Mouse (Mus musculus) heart, embryonic 11.5 days (tissue): ENCODE measurements around the gene Stmnd1. TPM values are rescaled to one million over a fixed set of nuclear protein-coding genes. Genes with fewer than 3 reads are reported as not detected.

Experiments
- ATAC-seq: fragments of 200-750 bp; cut with Nextera tagmentation; replicated peaks from 2 replicates; pipeline ENCODE4 v1.8.0; 2017; ENCODE audit warnings: moderate library complexity; ENCODE audit not compliant: insufficient number of reproducible peaks, low FRiP score, low TSS enrichment
- H3K27ac ChIP-seq: fragments of 300-500 bp; sonication (generic); 2 replicates; pipeline ENCODE4 v1.5.1; 2014; ENCODE audit warnings: mild to moderate bottlenecking, low read depth, low read length
- H3K27me3 ChIP-seq: fragments of 300-500 bp; sonication (generic); 2 replicates; pipeline ENCODE4 v1.6.1; 2014; ENCODE audit warnings: mild to moderate bottlenecking, low read length, mixed read lengths; ENCODE audit not compliant: control insufficient read depth, insufficient read depth
- H3K36me3 ChIP-seq: fragments of 300-500 bp; sonication (generic); 2 replicates; pipeline ENCODE4 v1.6.1; 2014; ENCODE audit warnings: mild to moderate bottlenecking, low read length, moderate library complexity, mixed read lengths; ENCODE audit not compliant: control insufficient read depth, insufficient read depth
- H3K4me1 ChIP-seq: fragments of 300-500 bp; sonication (generic); 2 replicates; pipeline ENCODE4 v1.6.1; 2014; ENCODE audit warnings: low read length; ENCODE audit not compliant: control insufficient read depth, insufficient read depth
- H3K4me2 ChIP-seq: fragments of 300-500 bp; sonication (generic); 2 replicates; pipeline ENCODE4 v1.6.1; 2014; ENCODE audit warnings: mild to moderate bottlenecking, moderate library complexity
- H3K4me3 ChIP-seq: fragments of 300-500 bp; sonication (generic); 2 replicates; pipeline ENCODE4 v1.5.1; 2014; ENCODE audit warnings: low read depth, low read length
- H3K9ac ChIP-seq: fragments of 300-500 bp; sonication (generic); 2 replicates; pipeline ENCODE4 v1.6.1; 2014; ENCODE audit warnings: mild to moderate bottlenecking, low read depth, low read length, moderate library complexity
- H3K9me3 ChIP-seq: fragments of 300-500 bp; sonication (generic); replicated peaks from 2 replicates; pipeline ENCODE4 v1.6.1; 2016; ENCODE audit warnings: low read length; ENCODE audit not compliant: control insufficient read depth
- WGBS: fragments of 180-500 bp; shearing (Covaris S2); extraction: QIAGEN DNeasy Blood & Tissue Kit; methylation state at CpG from one replicate; pipeline ENCODE4 v1.1.7; 2014; ENCODE audit not compliant: insufficient replicate concordance; 5-methylcytosine and 5-hydroxymethylcytosine counted together
- polyA plus RNA-seq: library from polyadenylated mRNA; unstranded; fragments of >200 nt; fragmentation: Nextera tagmentation; extraction: Ambion mirVana; gene quantifications from 2 replicates; pipeline ENCODE4 v1.2.1, GENCODE M21; 2014

Gene Stmnd1
- polyA plus RNA-seq, 1 experiment from 2014 or later: 0.72 TPM

GRCm38 (mm10) chr13:46343226-46343625, 69.7 kb downstream of the Stmnd1 start:
- no peak overlapping the region for H3K27ac ChIP-seq
- H3K9me3 ChIP-seq: no peaks in the 10 kb centered on the region
- no peak for ATAC-seq
- WGBS: 80% methylated on average over 7 of the region's 7 CpGs
- no peak overlapping the region for H3K9ac ChIP-seq
- H3K4me2 ChIP-seq: no peak overlapping the region
- H3K4me1 ChIP-seq: no peaks in the 10 kb centered on the region
- H3K27me3 ChIP-seq: no peaks in the 10 kb centered on the region
- no peak overlapping the region for H3K4me3 ChIP-seq
- H3K36me3 ChIP-seq: no peaks in the 10 kb centered on the region

- Histone ChIP-seq H3K9ac (no peak overlapping the region), H3K27me3 (no peaks in the 10 kb centered on the region), H3K4me1 (no peaks in the 10 kb centered on the region), H3K4me2 (no peak overlapping the region), H3K27ac (no peak overlapping the region), H3K36me3 (no peaks in the 10 kb centered on the region), H3K9me3 (no peaks in the 10 kb centered on the region), H3K4me3 (no peak overlapping the region)
- WGBS: 70% methylated on average over 10 of the region's 10 CpGs
- no peak for ATAC-seq
Observed at GRCm38 (mm10) chr13:46346830-46347512, 73.5 kb downstream of the Stmnd1 start.

- WGBS: 84% methylated on average over 3 of the region's 3 CpGs
- ATAC-seq: no peak
- H3K9me3 ChIP-seq: no peaks in the 10 kb centered on the region
- no peaks in the 10 kb centered on the region for H3K36me3 ChIP-seq
- no peaks in the 10 kb centered on the region for H3K4me1 ChIP-seq
- H3K27ac ChIP-seq: no peak overlapping the region
- H3K4me3 ChIP-seq: no peak overlapping the region
- no peak overlapping the region for H3K4me2 ChIP-seq
- no peak overlapping the region for H3K9ac ChIP-seq
- no peaks in the 10 kb centered on the region for H3K27me3 ChIP-seq
Observed at GRCm38 (mm10) chr13:46349664-46350063, 76.1 kb downstream of the Stmnd1 start.

Other genes with a start within 250 kb of the Stmnd1 start
- 62.3 and 63.1 TPM in 2 replicates for gene Rbm24, start 144.7 kb downstream of the Stmnd1 start, polyA plus RNA-seq
- 122 and 141 TPM in 2 replicates for gene Cap2, start 228.1 kb downstream of the Stmnd1 start, polyA plus RNA-seq